Mouse (Mus musculus) myocyte (in vitro differentiated cells): Measurements from ENCODE around the gene Flywch2. TPM values are rescaled to one million over a fixed set of nuclear protein-coding genes. Genes with fewer than 3 reads are reported as not detected.

Source experiments
- H3K27me3 ChIP-seq: one replicate; pipeline ENCODE4 v1.6.1; 2011; ENCODE audit not compliant: control insufficient read depth, insufficient read depth, insufficient read length
- H3K36me3 ChIP-seq: one replicate; pipeline ENCODE4 v1.6.1; 2011; ENCODE audit not compliant: control insufficient read depth, insufficient read depth
- H3K4me2 ChIP-seq: one replicate; pipeline ENCODE4 v1.6.1; 2011; ENCODE audit warnings: low read depth, control low read depth
- H3K4me3 ChIP-seq: one replicate; pipeline ENCODE4 v1.5.1; 2011; ENCODE audit warnings: mild to moderate bottlenecking, control low read depth, moderate library complexity
- H3K79me2 ChIP-seq: one replicate; pipeline ENCODE4 v1.6.1; 2011; ENCODE audit not compliant: control insufficient read depth, insufficient read depth
- H3ac ChIP-seq: one replicate; pipeline ENCODE4 v1.6.1; 2011; ENCODE audit not compliant: control insufficient read depth, insufficient read length
- CEBPB ChIP-seq: IDR thresholded peaks from 2 replicates; pipeline ENCODE4 v1.6.1; 2011; ENCODE audit warnings: mild to moderate bottlenecking, moderate library complexity; ENCODE audit not compliant: poor library complexity, insufficient read depth, severe bottlenecking
- E2F4 ChIP-seq: IDR thresholded peaks from one replicate; pipeline ENCODE4 v1.6.1; 2011; ENCODE audit warnings: mild to moderate bottlenecking, control low read depth, moderate library complexity; ENCODE audit not compliant: insufficient read depth
- MAX ChIP-seq: IDR thresholded peaks from one replicate; pipeline ENCODE4 v1.6.1; 2011; ENCODE audit warnings: low read depth, mild to moderate bottlenecking, control low read depth
- MYOD1 ChIP-seq, 3 experiments: IDR thresholded peaks; one replicate each; pipeline ENCODE4 v1.6.1; 2011; ENCODE audit warnings: control low read depth in 2 of 3, low read depth in 2 of 3, mild to moderate bottlenecking in 2 of 3, moderate library complexity in 1 of 3; ENCODE audit not compliant: insufficient read length in 2 of 3, control insufficient read depth in 1 of 3
- MYOG ChIP-seq, 3 experiments: IDR thresholded peaks; one replicate each; pipeline ENCODE4 v1.6.1; 2011; ENCODE audit warnings: control low read depth in 2 of 3, low read depth in 2 of 3, mild to moderate bottlenecking in 2 of 3; ENCODE audit not compliant: insufficient read length in 2 of 3, control insufficient read depth in 1 of 3, insufficient read depth in 1 of 3
- POLR2A ChIP-seq: IDR thresholded peaks from one replicate; pipeline ENCODE4 v1.6.1; 2011; ENCODE audit warnings: low read depth, mild to moderate bottlenecking, control low read depth, moderate library complexity; ENCODE audit not compliant: insufficient read length
- POLR2AphosphoS2 ChIP-seq: IDR thresholded peaks from one replicate; pipeline ENCODE4 v1.6.1; 2011; ENCODE audit warnings: low read depth, control low read depth; ENCODE audit not compliant: insufficient read length
- REST ChIP-seq: IDR thresholded peaks from one replicate; pipeline ENCODE4 v1.6.1; 2011; ENCODE audit warnings: mild to moderate bottlenecking, control low read depth, moderate library complexity; ENCODE audit not compliant: insufficient read depth, insufficient read length
- SRF ChIP-seq: IDR thresholded peaks from one replicate; pipeline ENCODE4 v1.6.1; 2011; ENCODE audit warnings: low read depth; ENCODE audit not compliant: control insufficient read depth, insufficient read length
- TCF12 ChIP-seq: IDR thresholded peaks from one replicate; pipeline ENCODE4 v1.6.1; 2011; ENCODE audit warnings: mild to moderate bottlenecking, control low read depth; ENCODE audit not compliant: poor library complexity, insufficient read depth, severe bottlenecking
- TCF3 ChIP-seq: IDR thresholded peaks from one replicate; pipeline ENCODE4 v1.6.1; 2011; ENCODE audit warnings: low read depth, control low read depth; ENCODE audit not compliant: insufficient read length
- USF1 ChIP-seq: IDR thresholded peaks from one replicate; pipeline ENCODE4 v1.6.1; 2011; ENCODE audit warnings: low read depth, mild to moderate bottlenecking, control low read depth, moderate library complexity
- polyA plus RNA-seq: library from polyadenylated mRNA; unstranded; fragments of >200 nt; fragmentation: generic; extraction: Trizol; gene quantifications from one replicate; pipeline ENCODE4 v1.2.1, GENCODE M21; 2012; ENCODE audit warnings: missing spikeins

Gene Flywch2
- polyA plus RNA-seq, 1 experiment = 0.42 TPM

GRCm38 (mm10) chr17:23825591-23825990 lies 39.7 kb upstream of the Flywch2 start:
- peaks cover 48% of the 10 kb centered on the region for H3K36me3 ChIP-seq
- H3K4me2 ChIP-seq = no peak overlapping the region
- H3K4me3 ChIP-seq = no peak overlapping the region
- H3K79me2 ChIP-seq = peaks cover 33% of the 10 kb centered on the region
- no peaks in the 10 kb centered on the region for H3K27me3 ChIP-seq
- TF ChIP-seq USF1 (no peak), POLR2AphosphoS2 (peak; percentile 19)
- H3ac ChIP-seq = no peak overlapping the region

GRCm38 (mm10) chr17:23823614-23824013 lies 37.7 kb upstream of the Flywch2 start:
- TF ChIP-seq POLR2AphosphoS2 (peak; percentile 89), CEBPB (no peak), TCF12 (no peak), SRF (no peak), E2F4 (no peak), POLR2A (no peak), REST (no peak)
- Histone ChIP-seq H3K36me3 (peaks cover 63% of the 10 kb centered on the region), H3K4me3 (no peak overlapping the region), H3K79me2 (peaks cover 38% of the 10 kb centered on the region), H3K27me3 (no peaks in the 10 kb centered on the region), H3K4me2 (no peak overlapping the region), H3ac (no peak overlapping the region)

GRCm38 (mm10) chr17:23823018-23823417 lies 37.1 kb upstream of the Flywch2 start:
- H3K79me2 ChIP-seq = peaks cover 38% of the 10 kb centered on the region
- H3ac ChIP-seq = no peak overlapping the region
- TF ChIP-seq CEBPB = no peak
- no peak for TF ChIP-seq MYOG (IDR thresholded peaks at IDR 0.05; ENCODE audit: control insufficient read depth in 1 of 3, insufficient read depth in 1 of 3, insufficient read length in 2 of 3, low read depth in 2 of 3)
- TF ChIP-seq POLR2AphosphoS2 = peak; percentile 60
- no peak for TF ChIP-seq TCF3
- no peak for TF ChIP-seq REST
- no peak for TF ChIP-seq TCF12
- no peak for TF ChIP-seq MAX
- no peak for TF ChIP-seq SRF
- no peak for TF ChIP-seq USF1
- peak in 1 of 3 experiments; percentile 36 for TF ChIP-seq MYOD1 (IDR thresholded peaks at IDR 0.05; ENCODE audit: control insufficient read depth in 1 of 3, insufficient read length in 2 of 3, low read depth in 2 of 3)
- peak; percentile 21 for TF ChIP-seq POLR2A
- no peak for TF ChIP-seq E2F4

GRCm38 (mm10) chr17:23822094-23822493 lies 36.2 kb upstream of the Flywch2 start:
- no peak for TF ChIP-seq TCF12
- TF ChIP-seq POLR2A = no peak
- no peak for TF ChIP-seq MYOD1 (IDR thresholded peaks at IDR 0.05; ENCODE audit: control insufficient read depth in 1 of 3, insufficient read length in 2 of 3, low read depth in 2 of 3)
- no peak for TF ChIP-seq USF1
- no peak for TF ChIP-seq SRF
- no peak for TF ChIP-seq MAX
- Histone ChIP-seq H3ac (no peak overlapping the region), H3K36me3 (peaks cover 78% of the 10 kb centered on the region), H3K4me3 (no peak overlapping the region), H3K79me2 (peaks cover 38% of the 10 kb centered on the region), H3K4me2 (no peak overlapping the region), H3K27me3 (no peaks in the 10 kb centered on the region)

More at GRCm38 (mm10) chr17:23823018-23823417, 37.1 kb upstream of the Flywch2 start:
- Histone ChIP-seq H3K27me3 (no peaks in the 10 kb centered on the region), H3K4me3 (no peak overlapping the region), H3K4me2 (no peak overlapping the region), H3K36me3 (peaks cover 69% of the 10 kb centered on the region)

GRCm38 (mm10) chr17:23820731-23821130 lies 34.9 kb upstream of the Flywch2 start:
- H3K36me3 ChIP-seq = peaks cover 79% of the 10 kb centered on the region
- H3K79me2 ChIP-seq = peaks cover 35% of the 10 kb centered on the region
- TF ChIP-seq TCF3 (no peak), MAX (no peak), MYOG (IDR thresholded peaks at IDR 0.05; ENCODE audit: control insufficient read depth in 1 of 3, insufficient read depth in 1 of 3, insufficient read length in 2 of 3, low read depth in 2 of 3) (no peak)
- H3K27me3 ChIP-seq = no peaks in the 10 kb centered on the region
- H3ac ChIP-seq = no peak overlapping the region
- H3K4me2 ChIP-seq = no peak overlapping the region
- no peak overlapping the region for H3K4me3 ChIP-seq

- H3ac ChIP-seq = no peak overlapping the region
- TF ChIP-seq POLR2A (no peak), MAX (no peak), TCF3 (no peak), SRF (no peak), POLR2AphosphoS2 (no peak), REST (no peak), CEBPB (no peak), E2F4 (no peak), TCF12 (no peak), MYOD1 (IDR thresholded peaks at IDR 0.05; ENCODE audit: control insufficient read depth in 1 of 3, insufficient read length in 2 of 3, low read depth in 2 of 3) (no peak), USF1 (no peak), MYOG (IDR thresholded peaks at IDR 0.05; ENCODE audit: control insufficient read depth in 1 of 3, insufficient read depth in 1 of 3, insufficient read length in 2 of 3, low read depth in 2 of 3) (no peak)
- H3K79me2 ChIP-seq = peaks cover 46% of the 10 kb centered on the region
- peaks cover 85% of the 10 kb centered on the region for H3K36me3 ChIP-seq
- no peak overlapping the region for H3K4me2 ChIP-seq
- no peaks in the 10 kb centered on the region for H3K27me3 ChIP-seq
- no peak overlapping the region for H3K4me3 ChIP-seq
Measured at GRCm38 (mm10) chr17:23819235-23819634, 33.4 kb upstream of the Flywch2 start.
